Mouse (Mus musculus): ENCODE results near the gene Pheta2.
"Not testable (repeated sequence)": the region's sequence is repeated elsewhere in the genome, so short reads cannot be mapped to it uniquely, and the experiment has no call there.

Pheta2 gene

DNA sequence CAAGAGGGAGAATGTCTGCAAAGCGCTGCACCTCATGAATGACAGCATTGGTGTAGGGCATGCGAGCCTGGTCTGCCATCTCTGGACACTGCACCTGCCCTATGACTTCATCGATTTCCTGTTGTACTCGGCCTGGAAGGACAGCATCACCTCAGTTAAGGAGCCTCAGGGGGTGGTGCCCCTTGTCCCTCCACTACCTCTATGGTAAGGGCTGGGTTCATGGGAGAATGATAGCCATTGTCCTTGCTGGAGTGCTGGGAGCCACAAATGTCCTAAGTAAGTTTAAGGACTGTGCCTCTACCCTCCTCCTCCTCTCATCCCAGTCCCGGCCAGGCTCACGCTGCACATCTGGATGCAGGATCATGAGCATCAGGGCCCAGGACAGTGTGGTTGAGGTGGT lies 33.7 kb downstream of the Pheta2 start:
- no peak for DNase-seq

DNA sequence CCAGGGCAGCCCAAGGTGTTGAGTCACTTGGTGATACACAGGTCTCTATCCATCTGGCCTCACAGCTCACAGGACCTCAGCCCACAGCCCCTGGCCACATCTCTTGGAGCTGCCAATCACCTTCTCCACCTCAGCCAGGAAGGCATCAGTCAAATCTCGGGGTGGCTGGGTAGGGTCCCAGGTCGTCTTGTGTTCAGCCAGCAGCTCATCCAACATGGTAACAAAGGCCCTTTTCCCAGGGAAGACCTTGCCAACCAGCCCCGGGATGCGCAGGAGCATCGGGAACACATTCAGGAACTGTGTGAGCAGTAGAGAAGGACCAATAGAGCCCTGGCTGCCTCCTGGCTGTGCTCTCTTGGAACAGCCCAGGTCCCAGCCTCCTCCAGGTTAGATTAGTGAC lies 34.2 kb downstream of the Pheta2 start:
- no peak for DNase-seq

DNA sequence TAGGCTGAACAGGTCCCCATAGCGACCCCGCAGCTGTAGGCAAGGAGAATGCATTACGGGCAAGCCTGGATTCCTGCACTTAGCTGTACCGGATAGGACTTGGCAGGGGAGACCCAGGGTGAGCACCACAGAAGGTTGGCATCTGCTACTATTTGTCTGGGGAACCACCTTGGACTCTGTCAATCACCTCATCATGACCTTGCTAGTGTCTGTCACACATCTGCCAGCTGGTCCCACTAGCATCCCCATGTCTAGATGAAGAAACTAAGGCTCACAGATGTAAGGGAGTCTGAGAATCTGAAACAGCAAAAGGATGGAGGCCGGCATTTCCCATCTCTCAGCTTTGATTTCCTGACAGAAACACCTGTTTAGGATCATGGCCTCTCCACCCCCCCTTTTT lies 35.7 kb downstream of the Pheta2 start:
- DNase-seq, result no peak

DNA sequence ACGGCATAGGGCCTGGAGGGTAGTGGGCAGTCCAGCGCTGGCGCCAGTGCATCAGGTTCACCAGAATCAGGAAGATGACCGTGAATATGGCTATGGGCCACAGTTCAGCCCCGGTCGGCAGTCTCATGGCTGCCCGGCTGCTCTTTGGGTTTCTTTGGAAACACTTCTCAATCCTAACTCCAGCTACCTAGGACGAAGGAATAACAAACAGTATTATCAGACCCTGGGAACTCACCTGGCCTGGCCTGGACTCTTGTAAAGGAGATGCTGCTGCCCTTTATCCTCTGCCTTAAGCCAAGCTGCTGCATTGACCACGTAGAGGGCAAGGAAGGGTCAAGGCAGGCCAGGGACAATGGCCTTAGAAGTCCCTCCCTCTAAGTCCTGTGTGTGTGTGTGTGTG lies 37.1 kb downstream of the Pheta2 start:
- DNase-seq, result no peak

DNA sequence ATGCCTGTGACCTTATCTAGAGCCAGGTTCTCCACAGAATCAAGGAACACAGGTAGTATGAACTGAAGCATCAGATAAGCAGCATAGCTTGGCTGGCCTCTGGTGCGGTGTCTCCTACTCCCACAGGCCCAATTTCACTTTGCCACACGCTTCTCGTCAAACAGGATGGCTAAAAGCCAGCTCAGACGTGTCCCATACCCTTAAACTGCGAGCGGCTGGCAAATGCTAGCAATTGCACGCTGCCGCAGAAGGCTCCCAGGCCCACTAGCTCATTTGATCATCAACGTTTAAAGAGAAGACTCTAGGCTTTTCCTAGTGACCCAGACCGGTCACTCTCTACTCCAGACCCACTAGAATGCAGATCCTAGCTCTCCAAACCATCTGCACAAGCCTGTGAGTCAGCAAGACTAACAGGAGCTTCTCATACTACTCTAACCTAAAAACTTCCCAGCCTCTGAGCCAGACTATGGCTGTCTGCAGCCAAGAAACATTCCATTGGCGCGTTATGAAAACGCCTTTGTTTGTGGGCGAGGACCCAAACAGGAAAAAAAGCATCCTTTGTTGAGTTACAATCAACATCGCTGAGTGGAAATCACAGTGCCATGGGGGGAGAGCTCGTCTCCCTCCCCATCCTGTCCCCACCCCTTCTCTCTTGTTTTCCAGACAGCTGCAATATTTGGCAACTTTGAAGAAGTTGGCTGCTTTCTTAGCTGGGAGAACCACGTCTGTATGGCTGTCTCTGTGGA lies 37.8 kb downstream of the Pheta2 start:
- DNase-seq, result no peak

DNA sequence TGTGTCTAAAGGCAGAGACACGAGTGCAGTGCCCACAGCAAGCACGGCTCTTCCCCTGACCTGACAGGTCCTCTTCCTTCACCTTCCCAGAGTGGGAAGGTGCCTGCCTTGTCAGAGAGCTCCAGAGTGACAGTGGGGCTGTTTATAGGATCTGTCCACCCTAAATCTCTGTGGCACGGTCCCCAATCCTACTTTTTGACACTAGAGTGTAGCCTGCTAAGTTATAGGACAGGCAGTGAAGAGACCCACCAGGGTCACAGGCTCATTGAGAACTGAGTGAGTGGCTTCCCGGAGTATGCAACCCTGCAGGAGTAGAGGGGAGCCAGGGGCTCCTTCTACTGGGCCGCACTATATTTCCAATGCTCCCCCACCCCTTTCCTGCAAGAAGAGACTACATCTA lies 39.0 kb downstream of the Pheta2 start:
- no peak for DNase-seq

DNA sequence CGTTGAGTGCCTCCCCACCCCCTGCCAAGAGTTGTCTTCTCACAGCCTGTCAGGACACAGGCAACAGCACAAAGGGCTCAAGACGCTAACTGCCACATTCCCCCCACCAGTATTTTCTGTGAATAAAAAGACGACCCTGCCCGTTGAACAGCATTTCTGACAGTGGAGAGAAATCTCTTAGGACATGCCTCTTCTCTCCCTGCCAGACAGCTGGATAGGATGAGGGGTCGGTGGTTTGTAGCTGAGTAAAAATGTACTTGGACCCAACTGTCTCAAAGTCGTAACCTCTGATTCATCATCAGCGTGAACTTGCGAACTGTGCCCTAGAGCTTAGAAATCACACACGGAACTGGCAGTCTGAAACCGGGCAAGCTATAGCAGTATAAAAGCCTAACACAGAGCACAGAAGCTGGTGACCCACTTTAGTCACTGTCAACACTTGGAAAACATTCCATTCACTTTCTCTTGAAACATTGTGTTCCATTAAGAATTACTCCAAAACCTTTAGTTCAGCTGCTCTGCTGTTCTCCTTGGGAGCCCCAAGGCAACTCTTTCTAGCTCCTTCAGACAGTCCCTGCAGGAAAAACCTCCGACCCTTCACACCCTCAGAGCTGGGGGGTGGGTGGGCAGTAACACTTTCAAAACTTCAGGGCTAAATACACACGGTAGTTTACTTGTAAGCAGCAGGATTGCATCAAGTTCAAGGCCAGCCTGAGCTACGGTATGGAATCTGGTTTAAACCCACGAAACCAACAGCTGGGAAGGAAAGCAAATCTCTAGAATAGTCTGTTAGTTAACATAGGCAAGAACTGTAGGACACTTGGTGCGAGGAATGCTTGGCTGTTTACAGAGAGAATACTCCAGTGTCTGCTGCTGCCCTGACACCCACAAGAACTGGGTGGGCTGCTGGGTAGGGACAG lies 39.8 kb downstream of the Pheta2 start:
- no peak for DNase-seq

DNA sequence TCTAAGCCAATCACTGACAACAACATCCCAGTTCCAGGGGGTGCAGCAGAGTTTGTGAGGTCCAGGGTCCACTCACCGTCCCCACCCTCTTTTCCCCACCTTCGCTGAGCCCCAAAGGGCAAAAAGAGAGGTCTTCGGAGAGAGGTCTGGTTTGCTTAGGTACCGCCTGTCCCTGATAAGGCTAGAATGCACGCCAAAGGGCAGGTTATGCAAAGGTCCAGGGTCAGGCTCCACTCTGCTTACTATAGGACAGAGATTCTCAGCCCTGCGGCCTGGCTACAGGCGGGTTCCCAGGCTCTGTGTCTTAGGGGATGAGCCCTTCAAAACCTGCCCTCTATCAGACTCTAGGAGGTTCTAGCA lies 40.7 kb downstream of the Pheta2 start:
- DNase-seq, result no peak

DNA sequence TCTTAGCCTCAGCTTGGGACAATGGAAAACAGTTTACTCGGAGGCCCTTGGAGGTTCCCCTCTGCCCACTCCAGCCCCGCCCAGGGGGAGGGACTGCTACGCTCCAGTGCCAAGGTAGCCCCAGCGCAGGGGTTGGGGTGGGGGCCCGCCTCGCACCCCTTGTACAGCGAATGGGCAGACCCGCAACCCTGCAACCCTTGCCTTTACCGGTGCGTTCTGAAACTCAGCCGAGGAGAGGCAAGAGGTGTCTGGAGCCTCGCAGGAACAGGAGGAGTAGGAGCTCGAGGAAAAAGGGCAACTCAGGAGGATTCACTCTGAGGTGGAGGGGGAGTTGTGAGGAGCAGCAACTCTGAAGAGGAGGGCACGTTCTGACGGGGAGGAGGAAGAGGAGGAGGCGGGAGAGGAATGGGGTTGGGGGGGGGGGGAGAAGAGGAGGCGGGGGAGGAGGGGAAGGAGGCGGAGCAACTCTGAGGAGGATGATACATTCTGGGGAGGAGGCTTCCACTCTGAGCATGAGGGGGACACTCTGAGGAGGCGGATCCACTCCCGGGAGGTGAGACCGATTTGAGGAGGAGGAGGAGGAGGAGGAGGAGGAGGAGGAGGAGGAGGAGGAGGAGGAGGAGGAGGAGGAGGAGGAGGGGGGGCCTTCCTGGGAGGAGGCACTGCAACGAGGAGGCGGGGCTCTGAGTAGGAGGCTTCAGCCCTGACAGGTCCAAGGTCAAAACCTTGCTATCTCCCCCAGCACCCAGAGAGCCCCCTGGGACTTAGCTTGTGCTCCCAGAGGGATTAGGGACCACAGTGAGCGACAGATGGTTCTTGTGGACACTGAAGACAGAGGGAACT lies 41.4 kb downstream of the Pheta2 start, which contains the start of gene Cyp2d22:
TSS of gene Cyp2d22 (minus strand) at position 390 of the 843 bp plus-strand sequence.
- DNase-seq, result no peak

DNA sequence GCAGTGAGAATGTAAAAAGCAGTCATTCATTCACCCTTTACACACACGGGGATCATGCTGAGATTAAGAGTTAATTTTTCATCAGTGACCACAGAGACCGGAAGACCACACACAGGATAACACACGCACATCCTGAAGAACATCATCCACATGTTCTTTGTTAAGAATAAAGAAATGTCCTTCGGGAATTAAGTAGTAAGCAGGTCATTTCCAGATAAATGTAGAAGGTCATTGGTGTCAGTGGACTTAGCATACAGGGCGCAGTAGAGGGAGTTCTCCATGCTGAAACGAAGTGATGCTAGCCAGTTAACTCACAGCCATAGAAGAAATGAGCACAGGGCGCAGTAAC lies 41.9 kb downstream of the Pheta2 start:
- DNase-seq, result no peak

DNA sequence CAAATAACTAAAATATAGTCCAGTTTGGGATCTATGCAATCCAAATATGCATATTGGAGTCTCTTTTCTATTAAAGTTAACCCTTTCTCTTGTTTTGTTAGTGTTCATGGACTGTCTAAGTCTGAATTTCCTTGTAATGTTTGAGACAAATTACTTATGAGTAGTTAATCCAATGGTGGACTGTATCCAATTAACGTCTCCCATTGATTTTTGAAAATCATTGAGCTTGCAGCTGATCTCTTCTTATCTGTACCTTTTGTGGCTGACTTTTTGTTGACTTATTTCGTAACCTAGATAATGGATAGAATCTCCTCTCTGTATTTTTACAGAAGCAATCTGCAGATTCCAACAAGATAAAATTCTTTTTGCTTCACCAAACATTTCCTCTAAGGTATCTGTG lies 43.7 kb downstream of the Pheta2 start:
- DNase-seq, result no peak

DNA sequence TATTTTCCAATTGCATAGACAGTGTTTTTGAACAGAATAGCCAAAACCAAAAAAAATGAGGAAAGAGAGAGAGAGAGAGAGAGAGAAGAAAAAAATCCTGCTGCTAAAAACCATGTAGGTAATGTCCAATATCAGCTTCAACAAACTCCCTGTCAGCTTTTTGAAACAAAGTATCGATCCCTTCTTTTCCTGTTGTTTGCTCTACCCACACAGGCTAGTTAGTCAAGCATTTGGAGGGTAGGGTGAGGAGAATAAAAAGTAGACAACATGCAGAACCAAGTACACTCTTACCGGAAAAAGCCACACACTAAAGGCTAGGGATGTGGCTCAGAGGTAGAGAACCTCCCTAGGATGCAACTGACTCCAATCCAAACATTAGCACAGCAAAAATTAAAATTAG lies 47.0 kb downstream of the Pheta2 start:
- no peak for DNase-seq

DNA sequence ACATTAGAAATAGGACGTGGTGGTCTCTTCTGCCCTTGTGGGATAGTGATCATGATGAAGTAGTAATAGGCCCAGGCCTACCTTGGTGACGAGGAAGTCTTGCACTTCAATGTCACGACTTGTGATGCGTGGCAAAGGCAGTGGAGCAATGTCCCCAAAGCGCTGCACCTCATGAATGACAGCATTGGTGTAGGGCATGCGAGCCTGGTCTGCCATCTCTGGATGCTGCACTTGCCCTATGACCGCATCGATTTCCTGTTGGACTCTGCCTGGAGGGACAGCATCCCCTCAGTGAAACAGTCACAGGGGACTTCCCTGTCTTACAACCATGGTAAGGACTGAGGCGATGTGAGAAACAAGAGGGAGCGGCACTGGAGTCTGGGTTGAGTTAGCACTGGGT lies 51.2 kb downstream of the Pheta2 start:
- not testable (repeated sequence) for DNase-seq

DNA sequence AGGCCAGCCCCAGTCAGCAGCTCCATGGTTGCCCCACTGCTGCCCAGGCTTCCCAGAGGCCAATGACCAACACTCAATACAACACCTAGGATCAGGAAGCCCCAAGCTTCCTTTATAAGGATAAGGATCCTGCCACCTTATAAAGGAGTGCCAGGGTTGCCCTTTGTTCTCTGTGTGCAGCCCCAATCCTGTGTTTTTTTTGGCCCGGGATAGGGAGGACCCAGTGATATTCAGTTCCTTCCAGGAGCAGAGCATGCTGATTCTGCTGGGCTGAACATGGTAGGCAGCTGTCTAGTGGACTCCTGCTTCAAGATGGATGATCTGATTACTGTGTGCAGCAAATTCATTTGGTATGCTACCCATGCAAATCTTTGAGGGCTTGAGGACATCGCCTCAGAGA lies 55.2 kb downstream of the Pheta2 start, which contains the start of gene Cyp2d11:
TSS of gene Cyp2d11 (minus strand) at position 101 of the 400 bp plus-strand sequence.
- not testable (repeated sequence) for DNase-seq
